Mouse (Mus musculus) heart, adult 9 months (tissue): Measurements from ENCODE around the gene Shisa8.
A peak's percentile ranks its signal among the peaks of the same experiment; 100 is the strongest.

Experiments used
- DNase-seq, 2 experiments: peaks; one replicate each; pipeline ENCODE4 v3.0.0; 2022; ENCODE audit warnings: low spot score in 2 of 2

Gene Shisa8

GRCm38 (mm10) chr15:82172648-82173047 lies 40.0 kb downstream of the Shisa8 start:
- DNase-seq: no peak

GRCm38 (mm10) chr15:82170437-82171377 lies 41.9 kb downstream of the Shisa8 start:
- DNase-seq: no peak

- DNase-seq: no peak
Observed at GRCm38 (mm10) chr15:82169671-82170070, 42.9 kb downstream of the Shisa8 start.

- DNase-seq: no peak
Observed at GRCm38 (mm10) chr15:82167201-82168168, 45.1 kb downstream of the Shisa8 start.

- DNase-seq: no peak
Observed at GRCm38 (mm10) chr15:82166240-82167100, 46.1 kb downstream of the Shisa8 start.

GRCm38 (mm10) chr15:82165332-82166239 lies 47.0 kb downstream of the Shisa8 start:
- peak; percentile 33 to 60 for DNase-seq

- no peak for DNase-seq
Observed at GRCm38 (mm10) chr15:82164496-82164895, 48.1 kb downstream of the Shisa8 start.

GRCm38 (mm10) chr15:82164061-82164399 lies 48.6 kb downstream of the Shisa8 start:
- no peak for DNase-seq

GRCm38 (mm10) chr15:82163356-82164060 lies 49.1 kb downstream of the Shisa8 start:
- DNase-seq: no peak

- DNase-seq: no peak
Observed at GRCm38 (mm10) chr15:82161965-82162600, 50.5 kb downstream of the Shisa8 start.

GRCm38 (mm10) chr15:82160731-82161640 lies 51.6 kb downstream of the Shisa8 start:
- DNase-seq: no peak

- DNase-seq: no peak
Observed at GRCm38 (mm10) chr15:82159471-82159870, 53.1 kb downstream of the Shisa8 start.

GRCm38 (mm10) chr15:82158243-82159035 lies 54.2 kb downstream of the Shisa8 start:
- no peak for DNase-seq

GRCm38 (mm10) chr15:82156902-82157301 lies 55.7 kb downstream of the Shisa8 start:
- no peak for DNase-seq

- DNase-seq: no peak
Observed at GRCm38 (mm10) chr15:82156298-82156697, 56.3 kb downstream of the Shisa8 start.
